Mouse (Mus musculus): ENCODE data around the gene Pik3c2b. TPM values are rescaled to one million over a fixed set of nuclear protein-coding genes. Genes with fewer than 3 reads are reported as not detected.
A peak's percentile ranks its signal among the peaks of the same experiment; 100 is the strongest.
"Not testable (repeated sequence)": the region's sequence is repeated elsewhere in the genome, so short reads cannot be mapped to it uniquely, and the experiment has no call there.

Gene Pik3c2b
- polyA plus RNA-seq, 1 experiment from 2014 or later = 7.1 TPM

- no peak for DNase-seq (ENCODE audit: low spot score)
- Histone ChIP-seq H3K4me2 (ENCODE audit: low read depth, low read length) (no peak overlapping the region), H3K27ac (replicated peaks; ENCODE audit: low read depth, low read length) (no peak overlapping the region), H3K9me3 (ENCODE audit: control insufficient read depth, low read length) (no peaks in the 10 kb centered on the region), H3K36me3 (ENCODE audit: control insufficient read depth, insufficient read depth, low read length) (no peaks in the 10 kb centered on the region), H3K9ac (ENCODE audit: low read depth, low read length) (no peak overlapping the region), H3K27me3 (replicated peaks; ENCODE audit: control insufficient read depth, insufficient read depth, low read length) (no peaks in the 10 kb centered on the region), H3K4me1 (ENCODE audit: control insufficient read depth, insufficient read depth, low read length) (peaks cover 6% of the 10 kb centered on the region; the same call in 1 of the 2 replicates), H3K4me3 (ENCODE audit: low read depth, low read length) (no peak overlapping the region)
- ATAC-seq (ENCODE audit: low read depth) = no peak
- 93% methylated on average over 2 of the region's 2 CpGs for WGBS
Measured at GRCm38 (mm10) chr1:133027126-133027525, 18.3 kb upstream of the Pik3c2b start.

GRCm38 (mm10) chr1:133027980-133028379 lies 17.5 kb upstream of the Pik3c2b start:
- no peak overlapping the region for H3K9ac ChIP-seq (ENCODE audit: low read depth, low read length)
- WGBS = 36% methylated on average over 7 of the region's 7 CpGs
- DNase-seq (ENCODE audit: low spot score) = no peak
- H3K4me1 ChIP-seq (ENCODE audit: control insufficient read depth, insufficient read depth, low read length) = peaks cover 6% of the 10 kb centered on the region; the same call in 1 of the 2 replicates
- H3K4me2 ChIP-seq (ENCODE audit: low read depth, low read length) = no peak overlapping the region
- H3K27ac ChIP-seq (replicated peaks; ENCODE audit: low read depth, low read length) = no peak overlapping the region
- no peaks in the 10 kb centered on the region for H3K27me3 ChIP-seq (replicated peaks; ENCODE audit: control insufficient read depth, insufficient read depth, low read length)
- ATAC-seq (ENCODE audit: low read depth) = no peak
- no peak overlapping the region for H3K4me3 ChIP-seq (ENCODE audit: low read depth, low read length)
- H3K36me3 ChIP-seq (ENCODE audit: control insufficient read depth, insufficient read depth, low read length) = no peaks in the 10 kb centered on the region
- no peaks in the 10 kb centered on the region for H3K9me3 ChIP-seq (ENCODE audit: control insufficient read depth, low read length)

- Histone ChIP-seq H3K4me1 (ENCODE audit: control insufficient read depth, insufficient read depth, low read length) (no peaks in the 10 kb centered on the region), H3K27ac (replicated peaks; ENCODE audit: low read depth, low read length) (no peak overlapping the region), H3K4me2 (ENCODE audit: low read depth, low read length) (no peak overlapping the region), H3K27me3 (replicated peaks; ENCODE audit: control insufficient read depth, insufficient read depth, low read length) (no peaks in the 10 kb centered on the region), H3K9me3 (ENCODE audit: control insufficient read depth, low read length) (no peaks in the 10 kb centered on the region), H3K9ac (ENCODE audit: low read depth, low read length) (no peak overlapping the region), H3K4me3 (ENCODE audit: low read depth, low read length) (no peak overlapping the region), H3K36me3 (ENCODE audit: control insufficient read depth, insufficient read depth, low read length) (no peaks in the 10 kb centered on the region)
- no peak for ATAC-seq (ENCODE audit: low read depth)
- 65% methylated on average over 3 of the region's 3 CpGs for WGBS
- DNase-seq (ENCODE audit: low spot score) = no peak
Measured at GRCm38 (mm10) chr1:133029744-133030143, 15.7 kb upstream of the Pik3c2b start.

- Histone ChIP-seq H3K27ac (replicated peaks; ENCODE audit: low read depth, low read length) (no peak within 1 kb of the TSS), H3K4me2 (ENCODE audit: low read depth, low read length) (no peak within 1 kb of the TSS), H3K36me3 (ENCODE audit: control insufficient read depth, insufficient read depth, low read length) (no peaks in the 10 kb centered on the region), H3K4me3 (ENCODE audit: low read depth, low read length) (no peak within 1 kb of the TSS), H3K9ac (ENCODE audit: low read depth, low read length) (no peak within 1 kb of the TSS), H3K27me3 (replicated peaks; ENCODE audit: control insufficient read depth, insufficient read depth, low read length) (no peaks in the 10 kb centered on the region), H3K4me1 (ENCODE audit: control insufficient read depth, insufficient read depth, low read length) (no peaks in the 10 kb centered on the region), H3K9me3 (ENCODE audit: control insufficient read depth, low read length) (no peaks in the 10 kb centered on the region)
- no peak for ATAC-seq (ENCODE audit: low read depth)
- 78% methylated on average over 5 of the region's 5 CpGs for whole genome bisulfite sequencing
- DNase-seq (ENCODE audit: low spot score) = no peak
Measured at GRCm38 (mm10) chr1:133030461-133030860, 15.0 kb upstream of the Pik3c2b start, which contains the start of gene Mdm4. Gene Mdm4, minus strand, starts transcription at chr1:133030561.

- peak overlapping the region; percentile 55 for H3K4me2 ChIP-seq (ENCODE audit: low read depth, low read length)
- no peaks in the 10 kb centered on the region for H3K4me1 ChIP-seq (ENCODE audit: control insufficient read depth, insufficient read depth, low read length)
- H3K27me3 ChIP-seq (replicated peaks; ENCODE audit: control insufficient read depth, insufficient read depth, low read length) = no peaks in the 10 kb centered on the region
- ATAC-seq (ENCODE audit: low read depth) (0 out of 2 replicates have a peak, but pooled peaks have one; percentile 5), DNase-seq (ENCODE audit: low spot score) (no peak)
- H3K9ac ChIP-seq (ENCODE audit: low read depth, low read length) = peak overlapping the region; percentile 61
- peak overlapping the region; percentile 55 for H3K4me3 ChIP-seq (ENCODE audit: low read depth, low read length)
- no peaks in the 10 kb centered on the region for H3K9me3 ChIP-seq (ENCODE audit: control insufficient read depth, low read length)
- 12% methylated on average over 5 of the region's 5 CpGs for WGBS
- no peaks in the 10 kb centered on the region for H3K36me3 ChIP-seq (ENCODE audit: control insufficient read depth, insufficient read depth, low read length)
- peak overlapping the region; percentile 80 for H3K27ac ChIP-seq (replicated peaks; ENCODE audit: low read depth, low read length)
Measured at GRCm38 (mm10) chr1:133032981-133033315, 12.5 kb upstream of the Pik3c2b start.

- ATAC-seq (ENCODE audit: low read depth) (peak; percentile 86), DNase-seq (ENCODE audit: low spot score) (peak; percentile 90)
- H3K9me3 ChIP-seq (ENCODE audit: control insufficient read depth, low read length) = no peaks in the 10 kb centered on the region
- no peaks in the 10 kb centered on the region for H3K27me3 ChIP-seq (replicated peaks; ENCODE audit: control insufficient read depth, insufficient read depth, low read length)
- H3K4me3 ChIP-seq (ENCODE audit: low read depth, low read length) = peak overlapping the region; percentile 55
- no peaks in the 10 kb centered on the region for H3K36me3 ChIP-seq (ENCODE audit: control insufficient read depth, insufficient read depth, low read length)
- no peaks in the 10 kb centered on the region for H3K4me1 ChIP-seq (ENCODE audit: control insufficient read depth, insufficient read depth, low read length)
- WGBS = under 1% methylated on average over 28 of the region's 28 CpGs
- peak overlapping the region; percentile 55 for H3K4me2 ChIP-seq (ENCODE audit: low read depth, low read length)
- peak overlapping the region; percentile 80 for H3K27ac ChIP-seq (replicated peaks; ENCODE audit: low read depth, low read length)
- peak overlapping the region; percentile 61 for H3K9ac ChIP-seq (ENCODE audit: low read depth, low read length)
Measured at GRCm38 (mm10) chr1:133033316-133034090, 12.0 kb upstream of the Pik3c2b start.

- Histone ChIP-seq H3K27ac (replicated peaks; ENCODE audit: low read depth, low read length) (peak overlapping the region; percentile 25; the same call in 1 of the 2 replicates), H3K27me3 (replicated peaks; ENCODE audit: control insufficient read depth, insufficient read depth, low read length) (no peaks in the 10 kb centered on the region), H3K36me3 (ENCODE audit: control insufficient read depth, insufficient read depth, low read length) (no peaks in the 10 kb centered on the region), H3K4me2 (ENCODE audit: low read depth, low read length) (peak overlapping the region; percentile 55), H3K4me3 (ENCODE audit: low read depth, low read length) (peak overlapping the region; percentile 55), H3K4me1 (ENCODE audit: control insufficient read depth, insufficient read depth, low read length) (no peaks in the 10 kb centered on the region), H3K9me3 (ENCODE audit: control insufficient read depth, low read length) (no peaks in the 10 kb centered on the region), H3K9ac (ENCODE audit: low read depth, low read length) (peak overlapping the region; percentile 61; the same call in 1 of the 2 replicates)
- 2% methylated on average over 11 of the region's 11 CpGs for WGBS
- DNase-seq (ENCODE audit: low spot score) (peak; percentile 76), ATAC-seq (ENCODE audit: low read depth) (peak; percentile 82)
Measured at GRCm38 (mm10) chr1:133034091-133034460, 11.4 kb upstream of the Pik3c2b start.

- not testable (repeated sequence) for DNase-seq (ENCODE audit: low spot score); H3K4me3 ChIP-seq (ENCODE audit: low read depth, low read length); H3K27me3 ChIP-seq (replicated peaks; ENCODE audit: control insufficient read depth, insufficient read depth, low read length); H3K4me2 ChIP-seq (ENCODE audit: low read depth, low read length); H3K36me3 ChIP-seq (ENCODE audit: control insufficient read depth, insufficient read depth, low read length); H3K27ac ChIP-seq (replicated peaks; ENCODE audit: low read depth, low read length); H3K4me1 ChIP-seq (ENCODE audit: control insufficient read depth, insufficient read depth, low read length); ATAC-seq (ENCODE audit: low read depth); H3K9ac ChIP-seq (ENCODE audit: low read depth, low read length); H3K9me3 ChIP-seq (ENCODE audit: control insufficient read depth, low read length)
- 64% methylated on average over 7 of the region's 7 CpGs for WGBS
Measured at GRCm38 (mm10) chr1:133034682-133035081, 10.8 kb upstream of the Pik3c2b start.

- Histone ChIP-seq H3K9ac (ENCODE audit: low read depth, low read length) (no peak overlapping the region), H3K36me3 (ENCODE audit: control insufficient read depth, insufficient read depth, low read length) (no peaks in the 10 kb centered on the region), H3K4me1 (ENCODE audit: control insufficient read depth, insufficient read depth, low read length) (no peaks in the 10 kb centered on the region), H3K27me3 (replicated peaks; ENCODE audit: control insufficient read depth, insufficient read depth, low read length) (no peaks in the 10 kb centered on the region), H3K9me3 (ENCODE audit: control insufficient read depth, low read length) (no peaks in the 10 kb centered on the region), H3K4me2 (ENCODE audit: low read depth, low read length) (no peak overlapping the region), H3K27ac (replicated peaks; ENCODE audit: low read depth, low read length) (no peak overlapping the region), H3K4me3 (ENCODE audit: low read depth, low read length) (no peak overlapping the region)
- DNase-seq (ENCODE audit: low spot score) (peak; percentile 87), ATAC-seq (ENCODE audit: low read depth) (peak; percentile 83)
- WGBS = 13% methylated on average over 4 of the region's 4 CpGs
Measured at GRCm38 (mm10) chr1:133039505-133039949, 5.9 kb upstream of the Pik3c2b start.

Data from embryonic facial prominence, embryonic 14.5 days (tissue).